Mouse (Mus musculus) neural tube, embryonic 12.5 days (tissue): ENCODE data around the gene Izumo4. TPM values are rescaled to one million over a fixed set of nuclear protein-coding genes. Genes with fewer than 3 reads are reported as not detected.
A peak's percentile ranks its signal among the peaks of the same experiment; 100 is the strongest.

Experiments used
- ATAC-seq: fragments of 200-750 bp; cut with Nextera tagmentation; 2 replicates; pipeline ENCODE4 v1.8.0; 2017; ENCODE audit warnings: low read depth, mild to moderate bottlenecking, moderate TSS enrichment, moderate library complexity; ENCODE audit not compliant: low FRiP score
- H3K27ac ChIP-seq: fragments of 300-500 bp; sonication (generic); 2 replicates; pipeline ENCODE4 v1.5.1; 2016
- H3K27me3 ChIP-seq: fragments of 300-500 bp; sonication (generic); replicated peaks from 2 replicates; pipeline ENCODE4 v1.6.1; 2016; ENCODE audit warnings: mild to moderate bottlenecking
- H3K36me3 ChIP-seq: fragments of 300-500 bp; sonication (generic); 2 replicates; pipeline ENCODE4 v1.6.1; 2016; ENCODE audit warnings: mild to moderate bottlenecking
- H3K4me1 ChIP-seq: fragments of 300-500 bp; sonication (generic); 2 replicates; pipeline ENCODE4 v1.6.1; 2016
- H3K4me2 ChIP-seq: fragments of 300-500 bp; sonication (generic); replicated peaks from 2 replicates; pipeline ENCODE4 v1.6.1; 2016; ENCODE audit warnings: mild to moderate bottlenecking
- H3K4me3 ChIP-seq: fragments of 300-500 bp; sonication (generic); 2 replicates; pipeline ENCODE4 v1.5.1; 2016
- H3K9ac ChIP-seq: fragments of 300-500 bp; sonication (generic); 2 replicates; pipeline ENCODE4 v1.6.1; 2016; ENCODE audit warnings: mild to moderate bottlenecking
- H3K9me3 ChIP-seq: fragments of 300-500 bp; sonication (generic); 2 replicates; pipeline ENCODE4 v1.6.1; 2016; ENCODE audit warnings: mild to moderate bottlenecking
- WGBS: fragments of 180-500 bp; shearing (Covaris S2); methylation state at CpG from one replicate; pipeline ENCODE4 v1.1.7; 2016; 5-methylcytosine and 5-hydroxymethylcytosine counted together
- polyA plus RNA-seq: library from polyadenylated mRNA; unstranded; fragments of >200 nt; fragmentation: Nextera tagmentation; extraction: Ambion mirVana; gene quantifications from 2 replicates; pipeline ENCODE4 v1.2.1, GENCODE M21; 2016

Gene Izumo4
- polyA plus RNA-seq, 1 experiment from 2014 or later, result 29.3 TPM

DNA sequence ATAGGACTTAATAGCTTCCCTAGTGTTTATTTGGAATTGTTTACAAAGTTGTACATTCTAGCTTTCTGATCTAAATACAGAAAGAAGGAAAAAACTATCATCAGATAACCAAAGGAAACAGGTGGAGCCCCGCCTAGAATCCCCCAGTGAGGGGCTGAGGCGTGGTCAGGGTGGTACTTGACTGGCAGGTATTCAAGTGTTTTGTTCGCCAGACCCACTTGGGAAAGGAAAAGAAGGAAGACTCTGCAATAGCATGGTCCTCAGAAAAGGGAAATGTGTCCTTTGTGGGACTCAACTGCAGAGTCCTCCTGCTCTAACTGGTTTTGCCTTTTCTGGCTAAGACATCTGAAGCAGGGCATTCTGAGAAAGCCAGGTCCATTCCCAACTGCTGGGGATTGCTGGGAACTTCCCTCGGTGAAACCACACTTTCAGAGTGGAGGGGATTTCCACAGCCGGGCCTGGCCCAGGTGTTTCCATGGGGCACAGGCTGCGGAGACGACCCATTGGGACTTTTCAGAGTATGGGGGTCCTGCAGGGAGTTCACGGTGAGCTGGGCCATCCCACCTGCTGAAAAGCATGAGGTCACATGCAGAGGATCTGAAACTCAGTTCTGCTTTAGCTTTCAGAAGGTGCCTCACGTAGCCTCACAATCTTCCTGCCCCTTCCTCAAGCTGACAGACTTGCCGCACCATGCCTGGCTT lies 6.0 kb upstream of the Izumo4 start:
- 72% methylated on average over 10 of the region's 10 CpGs for WGBS
- Histone ChIP-seq H3K4me1 (peaks cover 11% of the 10 kb centered on the region; the same call in 1 of the 2 replicates), H3K36me3 (peaks cover 17% of the 10 kb centered on the region), H3K27me3 (no peaks in the 10 kb centered on the region), H3K4me2 (no peak overlapping the region), H3K9ac (no peak overlapping the region), H3K27ac (no peak overlapping the region), H3K9me3 (no peaks in the 10 kb centered on the region), H3K4me3 (no peak overlapping the region)
- no peak for ATAC-seq

DNA sequence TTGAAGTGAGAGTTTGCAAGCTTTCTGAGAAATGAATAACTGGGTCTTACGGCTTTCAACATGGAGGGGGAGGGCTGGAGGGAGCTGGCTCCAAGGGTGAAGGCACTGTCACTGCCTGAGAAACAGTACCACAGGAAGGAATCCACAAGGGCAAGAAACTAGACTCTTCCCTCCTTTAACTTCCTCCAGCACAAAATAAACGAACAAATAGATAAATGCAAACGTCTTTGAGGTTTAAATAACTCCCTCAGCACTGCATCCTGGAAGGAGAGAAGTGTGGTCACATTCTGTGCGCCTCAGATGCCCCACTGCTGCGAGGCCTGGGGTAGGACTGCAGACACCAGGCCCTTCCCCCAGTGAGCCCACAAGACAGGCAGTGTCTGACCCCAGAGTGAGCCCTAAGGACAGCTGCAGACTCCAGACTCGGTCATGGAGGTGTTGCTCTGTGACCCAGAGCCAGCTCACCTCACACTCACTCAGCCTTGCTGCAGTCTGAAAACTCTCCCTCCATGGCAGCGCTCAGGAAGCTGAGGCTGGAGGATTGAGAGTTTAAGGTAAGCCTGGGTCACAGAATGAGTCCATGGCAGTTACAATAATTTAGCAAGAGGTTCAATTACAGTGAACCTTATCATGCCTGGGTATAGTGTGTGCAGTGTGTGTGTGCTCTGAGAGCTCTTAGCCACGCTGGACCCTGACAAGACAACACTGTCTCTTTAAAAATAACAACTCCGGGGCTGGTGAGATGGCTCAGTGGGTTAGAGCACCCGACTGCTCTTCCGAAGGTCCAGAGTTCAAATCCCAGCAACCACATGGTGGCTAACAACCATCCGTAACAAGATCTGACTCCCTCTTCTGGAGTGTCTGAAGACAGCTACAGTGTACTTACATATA lies 5.2 kb upstream of the Izumo4 start:
- Histone ChIP-seq H3K4me1 (peaks cover 18% of the 10 kb centered on the region; the same call in 1 of the 2 replicates), H3K36me3 (peaks cover 14% of the 10 kb centered on the region; the same call in 1 of the 2 replicates), H3K9me3 (no peaks in the 10 kb centered on the region), H3K4me2 (no peak overlapping the region), H3K27ac (no peak overlapping the region), H3K9ac (no peak overlapping the region), H3K27me3 (no peaks in the 10 kb centered on the region), H3K4me3 (no peak overlapping the region)
- WGBS, result 77% methylated on average over 12 of the region's 12 CpGs
- ATAC-seq, result no peak

DNA sequence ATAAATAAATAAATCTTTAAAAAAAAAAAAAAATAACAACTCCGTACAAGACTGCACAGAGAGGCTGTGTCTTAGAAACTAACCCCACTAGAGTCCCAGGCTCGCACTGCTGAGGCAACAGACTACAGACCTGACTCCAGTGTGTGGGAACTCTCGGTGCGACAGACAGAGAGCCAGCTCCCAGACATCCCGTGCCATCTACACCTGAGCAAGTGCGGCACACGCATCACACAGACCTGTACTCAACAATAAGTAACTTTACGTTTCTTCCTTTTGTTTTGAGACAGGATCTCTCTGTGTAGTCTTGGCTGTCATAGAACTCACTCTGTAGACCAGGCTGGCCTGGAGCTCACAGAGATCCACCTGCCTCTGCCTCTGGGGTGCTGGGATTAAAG lies 4.6 kb upstream of the Izumo4 start:
- Histone ChIP-seq H3K36me3 (peaks cover 14% of the 10 kb centered on the region; the same call in 1 of the 2 replicates), H3K9ac (no peak overlapping the region), H3K4me2 (no peak overlapping the region), H3K4me1 (peaks cover 18% of the 10 kb centered on the region; the same call in 1 of the 2 replicates), H3K4me3 (no peak overlapping the region), H3K27me3 (no peaks in the 10 kb centered on the region), H3K9me3 (no peaks in the 10 kb centered on the region), H3K27ac (no peak overlapping the region)
- ATAC-seq, result no peak
- WGBS, result 89% methylated on average over 8 of the region's 8 CpGs

DNA sequence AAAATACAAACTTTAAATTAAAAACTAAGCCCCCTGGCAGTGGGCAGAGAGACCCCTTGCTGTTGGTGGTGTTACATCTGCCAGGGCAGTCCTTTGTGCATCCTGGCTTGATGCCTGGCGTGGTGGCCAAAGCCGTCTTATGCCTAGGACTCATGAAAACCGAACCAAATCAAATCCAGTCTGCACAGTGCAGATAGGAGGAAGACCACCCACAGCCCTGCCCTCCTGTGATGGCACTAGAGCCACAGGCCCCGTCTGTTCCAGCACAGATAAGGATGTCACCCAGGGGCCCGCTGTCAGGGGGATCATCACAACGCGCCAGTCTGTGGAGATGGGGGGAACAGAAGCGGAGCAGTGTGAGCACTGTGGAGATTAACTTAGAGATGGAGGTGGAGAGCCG lies 4.2 kb upstream of the Izumo4 start:
- 87% methylated on average over 9 of the region's 9 CpGs for WGBS
- Histone ChIP-seq H3K9me3 (no peaks in the 10 kb centered on the region), H3K36me3 (peaks cover 14% of the 10 kb centered on the region; the same call in 1 of the 2 replicates), H3K9ac (no peak overlapping the region), H3K27ac (no peak overlapping the region), H3K4me3 (no peak overlapping the region), H3K4me2 (no peak overlapping the region), H3K27me3 (no peaks in the 10 kb centered on the region), H3K4me1 (peaks cover 20% of the 10 kb centered on the region)
- no peak for ATAC-seq

DNA sequence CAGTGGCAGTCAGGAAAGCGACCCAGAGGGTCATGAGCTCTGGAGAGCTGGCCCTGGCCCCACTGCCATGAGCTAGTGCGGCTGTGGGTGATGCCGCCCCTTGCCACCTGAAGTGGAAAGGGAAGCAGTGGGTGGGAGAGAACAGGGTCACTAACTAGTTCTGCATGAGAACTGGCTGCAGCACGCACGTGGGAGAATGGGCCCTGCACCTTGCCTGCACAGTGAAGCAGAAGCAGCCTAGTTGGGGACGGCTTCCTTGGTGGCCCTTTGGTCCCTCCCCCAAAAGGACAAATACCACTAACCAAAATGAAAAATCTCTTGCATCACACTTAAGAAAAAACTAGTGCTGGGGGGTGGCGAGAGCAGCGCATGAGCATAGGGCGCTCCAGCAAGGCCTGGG lies 3.4 kb upstream of the Izumo4 start:
- H3K9me3 ChIP-seq, result no peaks in the 10 kb centered on the region
- peaks cover 14% of the 10 kb centered on the region; the same call in 1 of the 2 replicates for H3K36me3 ChIP-seq
- 89% methylated on average over 9 of the region's 9 CpGs for WGBS
- no peak overlapping the region for H3K27ac ChIP-seq
- no peak overlapping the region for H3K4me2 ChIP-seq
- no peak overlapping the region for H3K4me3 ChIP-seq
- H3K9ac ChIP-seq, result no peak overlapping the region
- no peak for ATAC-seq
- peaks cover 28% of the 10 kb centered on the region for H3K4me1 ChIP-seq
- H3K27me3 ChIP-seq, result no peaks in the 10 kb centered on the region

DNA sequence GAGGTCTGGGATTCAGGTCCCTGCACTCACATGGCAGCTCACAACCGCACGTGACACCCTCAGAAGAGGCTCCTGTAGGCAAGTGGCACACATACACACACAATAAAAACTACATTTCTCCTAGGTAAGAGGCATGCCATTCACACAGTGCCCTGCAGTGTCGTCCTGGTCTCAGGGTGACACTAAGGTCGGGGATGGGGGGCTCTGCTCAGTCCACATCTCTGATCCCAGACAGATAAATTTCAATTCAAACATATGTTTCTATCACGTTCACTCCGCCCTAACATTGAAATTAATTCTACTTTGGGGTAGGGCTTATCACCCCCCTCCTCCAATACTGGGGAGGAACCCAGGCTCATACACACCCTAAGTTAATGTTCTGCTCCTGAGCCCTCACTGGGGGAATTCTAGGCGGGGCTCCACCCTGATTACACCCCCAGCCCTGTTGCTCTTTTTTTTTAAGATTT lies 1.9 kb upstream of the Izumo4 start:
- no peak overlapping the region for H3K27ac ChIP-seq
- H3K36me3 ChIP-seq, result 0 out of 2 replicates have a peak, but pooled peaks cover 3% of the 10 kb centered on the region
- no peaks in the 10 kb centered on the region for H3K9me3 ChIP-seq
- peak overlapping the region; percentile 83 for H3K4me2 ChIP-seq
- no peak overlapping the region for H3K9ac ChIP-seq
- no peak overlapping the region for H3K4me3 ChIP-seq
- H3K27me3 ChIP-seq, result no peaks in the 10 kb centered on the region
- peaks cover 30% of the 10 kb centered on the region for H3K4me1 ChIP-seq
- no peak for ATAC-seq
- WGBS, result 86% methylated on average over 7 of the region's 7 CpGs

DNA sequence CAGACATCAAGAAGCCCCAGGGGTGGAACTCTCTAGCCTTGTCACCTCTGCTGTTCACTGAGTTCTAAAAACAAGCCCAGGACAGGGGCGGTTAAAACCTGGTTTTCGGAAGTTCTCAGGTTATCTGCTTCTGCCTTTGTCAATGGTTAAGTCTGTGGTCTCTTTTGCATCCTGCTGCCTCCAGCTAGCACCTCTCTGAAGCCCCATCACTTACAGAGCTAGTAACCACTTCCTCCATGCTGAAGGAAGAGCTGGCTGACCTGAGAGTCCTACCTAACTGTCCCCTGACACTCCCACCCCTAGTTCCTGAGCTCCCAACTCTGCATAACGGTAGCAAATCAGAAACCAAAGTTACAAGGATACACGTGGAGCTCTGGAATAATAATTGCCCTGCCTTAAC lies 1.3 kb upstream of the Izumo4 start:
- peaks cover 6% of the 10 kb centered on the region for H3K36me3 ChIP-seq
- H3K4me2 ChIP-seq, result peak overlapping the region; percentile 83
- peak overlapping the region; percentile 67 for H3K4me3 ChIP-seq
- ATAC-seq, result no peak
- peak overlapping the region; percentile 42; the same call in 1 of the 2 replicates for H3K9ac ChIP-seq
- WGBS, result 50% methylated on average over 4 of the region's 4 CpGs
- no peaks in the 10 kb centered on the region for H3K9me3 ChIP-seq
- H3K27me3 ChIP-seq, result no peaks in the 10 kb centered on the region
- H3K27ac ChIP-seq, result no peak overlapping the region
- peaks cover 30% of the 10 kb centered on the region for H3K4me1 ChIP-seq

DNA sequence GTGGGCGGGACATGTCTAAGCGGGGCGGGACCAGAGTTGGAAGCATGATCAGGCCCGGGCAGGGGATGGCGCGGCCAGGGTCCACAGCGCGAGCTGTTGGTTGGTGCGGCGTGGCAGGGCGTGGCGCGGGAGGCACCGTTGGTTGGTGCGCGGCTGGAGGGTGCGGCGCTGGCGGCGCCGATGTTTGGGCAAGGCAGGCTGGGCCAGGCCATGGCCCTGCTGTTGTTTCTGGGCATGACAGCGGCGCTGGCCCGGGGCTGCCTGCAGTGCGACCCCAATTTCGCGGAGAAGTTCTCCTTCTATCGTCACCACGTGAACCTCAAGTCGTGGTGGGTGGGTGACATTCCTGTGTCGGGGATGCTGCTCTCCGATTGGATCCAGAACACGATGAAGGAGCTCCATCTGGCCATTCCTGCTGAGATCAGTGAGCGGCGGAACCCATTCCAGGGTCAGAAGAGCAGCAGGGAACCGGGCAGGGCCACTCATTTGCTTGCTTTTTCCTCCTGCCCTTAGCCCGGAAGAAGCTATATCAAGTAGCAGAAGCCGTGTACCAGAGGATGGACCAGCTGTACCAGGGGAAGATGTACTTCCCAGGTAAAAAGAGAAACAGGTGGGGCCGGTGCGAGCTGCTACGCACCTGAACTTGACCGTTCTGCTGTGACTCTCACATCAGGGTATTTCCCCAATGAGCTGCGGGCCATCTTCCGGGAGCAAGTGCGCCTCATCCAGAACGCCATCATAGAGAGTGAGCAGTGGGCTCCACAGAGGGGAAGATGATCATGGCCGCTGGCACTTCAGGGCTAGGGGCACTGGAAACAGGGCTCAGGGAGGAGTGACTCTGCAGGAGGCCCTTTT lies 779 bp downstream of the Izumo4 start:
- peak overlapping the region; percentile 67 for H3K4me3 ChIP-seq
- peak; percentile 88 for ATAC-seq
- H3K4me1 ChIP-seq, result peaks cover 30% of the 10 kb centered on the region
- H3K27ac ChIP-seq, result peak overlapping the region; percentile 47
- H3K36me3 ChIP-seq, result peaks cover 23% of the 10 kb centered on the region
- 2% methylated on average over 47 of the region's 47 CpGs for WGBS
- H3K9ac ChIP-seq, result peak overlapping the region; percentile 54
- peak overlapping the region; percentile 83 for H3K4me2 ChIP-seq
- H3K27me3 ChIP-seq, result no peaks in the 10 kb centered on the region
- H3K9me3 ChIP-seq, result no peaks in the 10 kb centered on the region

DNA sequence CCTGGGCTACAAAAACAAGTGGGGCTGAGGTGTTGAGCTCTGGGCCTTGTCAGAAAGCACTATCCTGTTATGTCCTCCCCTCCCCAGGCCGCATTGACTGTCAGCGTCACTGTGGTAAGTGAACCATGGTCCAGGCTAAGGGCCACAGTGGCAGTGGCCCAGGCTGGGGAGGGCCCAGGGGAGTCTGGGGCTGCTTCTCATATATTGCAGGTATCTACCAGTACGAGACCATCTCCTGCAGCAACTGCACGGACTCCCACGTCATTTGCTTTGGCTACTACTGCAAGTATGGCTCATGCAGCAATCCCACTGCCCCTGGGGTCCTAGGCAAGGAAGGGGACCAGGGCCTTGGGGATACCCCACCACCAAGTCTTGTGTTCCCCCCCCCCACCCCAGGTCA lies 1.7 kb downstream of the Izumo4 start:
- Histone ChIP-seq H3K27ac (no peak overlapping the region), H3K9me3 (no peaks in the 10 kb centered on the region), H3K27me3 (no peaks in the 10 kb centered on the region), H3K9ac (peak overlapping the region; percentile 54; the same call in 1 of the 2 replicates), H3K4me2 (peak overlapping the region; percentile 83), H3K36me3 (peaks cover 32% of the 10 kb centered on the region), H3K4me1 (peaks cover 30% of the 10 kb centered on the region), H3K4me3 (peak overlapping the region; percentile 67; the same call in 1 of the 2 replicates)
- no peak for ATAC-seq
- WGBS, result 85% methylated on average over 5 of the region's 5 CpGs

DNA sequence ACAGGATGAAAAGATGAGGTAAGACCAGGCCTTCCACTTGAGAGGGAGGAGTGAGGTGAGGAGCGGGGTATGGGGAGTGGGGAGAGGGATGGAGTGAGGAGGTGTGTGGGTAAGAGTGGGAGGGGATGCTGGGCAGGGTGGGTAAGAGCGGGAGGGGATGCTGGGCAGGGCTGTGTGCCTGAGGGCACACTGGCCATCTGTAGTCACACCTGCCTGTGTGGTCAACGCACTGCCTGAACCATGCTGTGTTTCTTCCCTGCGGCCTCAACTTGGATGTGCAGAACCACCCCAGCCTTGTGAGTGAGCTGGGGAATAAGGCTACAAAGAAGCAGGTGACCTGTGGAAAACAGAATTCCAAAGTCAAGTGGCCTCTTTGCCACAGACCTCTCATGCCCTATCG lies 2.4 kb downstream of the Izumo4 start:
- H3K9ac ChIP-seq, result no peak overlapping the region
- 0 out of 2 replicates have a peak overlapping the region, but pooled peaks have one; percentile 9 for H3K4me2 ChIP-seq
- H3K27ac ChIP-seq, result no peak overlapping the region
- H3K36me3 ChIP-seq, result peaks cover 40% of the 10 kb centered on the region
- peaks cover 30% of the 10 kb centered on the region for H3K4me1 ChIP-seq
- 95% methylated on average over 5 of the region's 5 CpGs for WGBS
- no peak overlapping the region for H3K4me3 ChIP-seq
- no peaks in the 10 kb centered on the region for H3K9me3 ChIP-seq
- H3K27me3 ChIP-seq, result no peaks in the 10 kb centered on the region
- ATAC-seq, result no peak

DNA sequence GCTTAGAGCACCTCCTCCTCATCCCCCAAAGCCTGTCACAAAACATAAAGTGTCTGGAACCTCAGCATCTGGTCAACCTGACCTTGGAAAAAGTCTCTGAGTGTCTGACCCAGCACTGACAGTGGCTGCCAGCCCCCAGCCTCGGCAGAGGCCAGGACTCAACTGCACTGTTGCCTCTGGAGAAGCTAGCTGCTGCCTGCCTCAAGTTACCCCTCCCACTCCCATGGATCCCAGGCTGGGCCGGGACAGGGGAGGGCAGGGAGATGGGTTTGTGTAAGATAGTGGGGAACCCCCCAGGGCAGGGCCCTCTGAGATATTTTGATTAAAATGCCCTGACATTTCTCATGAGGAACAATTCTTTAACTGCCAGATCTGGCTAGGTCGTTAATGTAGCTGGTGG lies 3.0 kb downstream of the Izumo4 start:
- ATAC-seq, result no peak
- 72% methylated on average over 3 of the region's 3 CpGs for WGBS

More for the DNA sequence above, 3.0 kb downstream of the Izumo4 start:
- no peaks in the 10 kb centered on the region for H3K9me3 ChIP-seq
- H3K9ac ChIP-seq, result 0 out of 2 replicates have a peak overlapping the region, but pooled peaks have one; percentile 26
- peaks cover 46% of the 10 kb centered on the region for H3K36me3 ChIP-seq
- H3K27ac ChIP-seq, result no peak overlapping the region
- no peak overlapping the region for H3K4me3 ChIP-seq
- H3K4me1 ChIP-seq, result peaks cover 26% of the 10 kb centered on the region
- H3K27me3 ChIP-seq, result no peaks in the 10 kb centered on the region
- H3K4me2 ChIP-seq, result no peak overlapping the region
